Mouse (Mus musculus) heart, adult 2 months (tissue): ENCODE results near the gene Adipor1. TPM values are rescaled to one million over a fixed set of nuclear protein-coding genes. Genes with fewer than 3 reads are reported as not detected.

Source experiments
- DNase-seq, 2 experiments: peaks; one replicate each; pipeline ENCODE4 v3.0.0; 2021
- H3K27ac ChIP-seq: fragments of 200-600 bp; 2 replicates; pipeline ENCODE4 v1.8.1; 2022
- H3K27me3 ChIP-seq: fragments of 200-500 bp; 2 replicates; pipeline ENCODE4 v1.6.1; 2012; ENCODE audit warnings: mild to moderate bottlenecking, low read length, inconsistent platforms, mixed read lengths; ENCODE audit not compliant: control insufficient read depth, insufficient read depth
- H3K36me3 ChIP-seq: fragments of 200-500 bp; 2 replicates; pipeline ENCODE4 v1.6.1; 2012; ENCODE audit warnings: low read length, inconsistent platforms; ENCODE audit not compliant: control insufficient read depth, insufficient read depth
- H3K4me1 ChIP-seq: fragments of 200-500 bp; 2 replicates; pipeline ENCODE4 v1.6.1; 2011; ENCODE audit warnings: low read length; ENCODE audit not compliant: control insufficient read depth, insufficient read depth
- H3K4me3 ChIP-seq: fragments of 200-600 bp; 2 replicates; pipeline ENCODE4 v1.8.1; 2022
- H3K79me2 ChIP-seq: fragments of 200-500 bp; replicated peaks from 2 replicates; pipeline ENCODE4 v1.6.1; 2012; ENCODE audit warnings: mild to moderate bottlenecking, inconsistent platforms, low read length, moderate library complexity, mixed read lengths; ENCODE audit not compliant: control insufficient read depth, insufficient read depth
- H3K9ac ChIP-seq: fragments of 200-500 bp; 2 replicates; pipeline ENCODE4 v1.6.1; 2012; ENCODE audit warnings: low read depth, mild to moderate bottlenecking, control low read depth, inconsistent platforms, low read length, mixed read lengths
- CTCF ChIP-seq: fragments of 200-600 bp; IDR thresholded peaks from 2 replicates; pipeline ENCODE4 v1.8.1; 2022; ENCODE audit warnings: antibody characterized with exemption, mild to moderate bottlenecking, moderate library complexity
- EP300 ChIP-seq: fragments of 200-500 bp; IDR thresholded peaks from 2 replicates; pipeline ENCODE4 v1.6.1; 2011; ENCODE audit warnings: low read depth, low read length, control low read depth; ENCODE audit not compliant: insufficient read depth
- POLR2A ChIP-seq: fragments of 200-500 bp; IDR thresholded peaks from 2 replicates; pipeline ENCODE4 v1.6.1; 2011; ENCODE audit warnings: mild to moderate bottlenecking, low read depth, low read length, control low read depth; ENCODE audit not compliant: insufficient read depth
- WGBS: fragments of 180-500 bp; shearing (Covaris S2); methylation state at CpG from one replicate; pipeline ENCODE4 v1.1.7; 2018; 5-methylcytosine and 5-hydroxymethylcytosine counted together
- intact Hi-C: fragments of 180-260 bp; cut with DNase I; formaldehyde crosslinking; loops from one replicate; pipeline ENCODE4 v1.15.1; 2025
- long read RNA-seq: library from polyadenylated mRNA; stranded (forward); transcript quantifications from one replicate; pipeline ENCODE4 v2.0.0, GENCODE M21; 2021
- polyA plus RNA-seq: library from polyadenylated mRNA; depleted of rRNA; stranded (reverse); fragments of >200 nt; gene quantifications from 2 replicates; pipeline ENCODE4 v1.2.3, GENCODE M21; 2012; rRNA removed
- total RNA-seq, 2 experiments: library from RNA; stranded (reverse); gene quantifications; 2 replicates each; pipeline ENCODE4 v1.2.3; 2021

The Adipor1 gene
- 100 to 1,000 TPM; 140 TPM for total RNA-seq
- 148 and 177 TPM in 2 replicates for polyA plus RNA-seq
- long read RNA-seq, transcript Adipor1-202 (8 exons, 3,446 nt) = minor isoform, 47 of 589 reads
- long read RNA-seq, transcript Adipor1-201 (8 exons, 3,123 nt) = major isoform, 471 of 589 reads
- long read RNA-seq, partial matches to known transcripts = 9 of 589 reads
- long read RNA-seq, other reads (novel, unspliced or antisense) = 62 of 589 reads

GRCm38 (mm10) chr1:134415168-134415831 is at the start of gene Adipor1:
TSS of gene Adipor1 (plus strand) at chr1:134415378.
- peaks cover 27% of the 10 kb centered on the region for H3K36me3 ChIP-seq

DNA sequence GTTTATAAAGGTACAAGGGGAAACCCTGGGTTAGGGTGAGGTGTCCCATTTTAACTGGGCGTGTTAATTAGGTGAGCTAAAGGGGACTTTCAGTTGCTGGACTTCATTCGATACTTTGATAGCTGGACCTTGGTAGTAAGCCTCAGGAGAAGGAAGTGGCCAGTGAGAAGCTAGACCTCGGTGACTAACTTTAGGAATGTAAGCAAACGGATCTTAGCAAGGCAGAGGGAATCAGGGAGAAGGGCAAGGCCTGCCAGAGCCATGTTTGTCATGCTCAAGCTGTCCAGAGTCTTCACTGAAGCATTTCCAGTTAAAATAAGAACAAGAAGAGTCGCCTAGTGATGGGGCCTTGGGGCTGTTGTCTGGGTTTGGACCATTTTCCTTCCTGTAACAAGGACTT is 49.7 kb upstream of the Adipor1 start:
- Histone ChIP-seq H3K79me2 (no peaks in the 10 kb centered on the region; the same call in 1 of the 2 replicates), H3K4me1 (peaks cover 3% of the 10 kb centered on the region; the same call in 1 of the 2 replicates), H3K4me3 (no peak overlapping the region), H3K9ac (no peak overlapping the region), H3K27me3 (no peaks in the 10 kb centered on the region), H3K36me3 (peaks cover 5% of the 10 kb centered on the region), H3K27ac (no peak overlapping the region)
- WGBS = 57% methylated on average over 5 of the region's 5 CpGs
- no peak for DNase-seq
- TF ChIP-seq POLR2A (no peak), EP300 (no peak), CTCF (no peak)
- intact Hi-C loops = loop anchor here (5.0 kb wide), 1 partner anchor 242 kb away; no protein-coding TSS in a partner anchor

More at GRCm38 (mm10) chr1:134415168-134415831, at the start of gene Adipor1:
- no peaks in the 10 kb centered on the region for H3K27me3 ChIP-seq
- WGBS = under 1% methylated on average over 73 of the region's 77 CpGs
- H3K4me3 ChIP-seq = peak within 1 kb of the TSS; percentile 97
- DNase-seq = peak; percentile 97 to 99
- peak within 1 kb of the TSS; percentile 79 for H3K9ac ChIP-seq
- peaks cover 14% of the 10 kb centered on the region for H3K4me1 ChIP-seq
- TF ChIP-seq POLR2A (peak; percentile 90), CTCF (peak; percentile 27; the same call in 1 of the 2 replicates), EP300 (no peak)
- intact Hi-C loops = loop anchor here (2.0 to 5.0 kb wide), 3 partner anchors 33 to 77 kb away; partner anchors contain the start of gene Rabif
- H3K79me2 ChIP-seq = peaks cover 2% of the 10 kb centered on the region
- peak within 1 kb of the TSS; percentile 99 for H3K27ac ChIP-seq

- Histone ChIP-seq H3K27me3 (no peaks in the 10 kb centered on the region), H3K79me2 (no peaks in the 10 kb centered on the region), H3K9ac (no peak overlapping the region), H3K36me3 (no peaks in the 10 kb centered on the region), H3K4me1 (no peaks in the 10 kb centered on the region), H3K4me3 (no peak overlapping the region), H3K27ac (no peak overlapping the region)
- DNase-seq = peak; percentile 42 to 68
- 50% methylated on average over 9 of the region's 9 CpGs for WGBS
- intact Hi-C loops = loop anchor here (2.0 to 5.0 kb wide), 3 partner anchors 46 to 238 kb away; partner anchors contain the start of gene Adipor1
- no peak for TF ChIP-seq EP300
- peak; percentile 85 for TF ChIP-seq CTCF
Measured at GRCm38 (mm10) chr1:134368777-134369337, 46.3 kb upstream of the Adipor1 start.

DNA sequence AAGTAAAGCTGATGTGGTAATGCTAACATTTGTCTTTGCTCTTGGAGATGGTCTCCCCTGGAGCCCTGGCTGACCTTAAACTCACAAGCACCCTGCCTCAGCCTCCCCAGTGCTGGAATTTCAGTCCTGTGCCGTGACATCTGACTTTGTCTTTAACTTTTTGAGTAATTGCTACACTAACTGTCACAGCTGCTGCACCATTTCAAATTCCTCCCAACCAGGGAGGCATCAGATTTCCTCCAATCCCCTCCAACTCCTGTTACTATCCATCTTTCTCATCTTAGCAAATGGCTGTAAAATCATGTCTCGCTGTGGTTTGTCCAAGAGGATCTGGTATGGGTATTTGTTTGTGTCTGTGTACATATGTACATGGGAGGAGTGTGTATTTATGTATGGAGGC is 41.1 kb upstream of the Adipor1 start:
- no peaks in the 10 kb centered on the region for H3K79me2 ChIP-seq
- H3K4me1 ChIP-seq = no peaks in the 10 kb centered on the region
- TF ChIP-seq POLR2A (no peak), EP300 (no peak), CTCF (no peak)
- no peaks in the 10 kb centered on the region for H3K36me3 ChIP-seq
- H3K27me3 ChIP-seq = no peaks in the 10 kb centered on the region
- DNase-seq = no peak
- intact Hi-C loops = no loop called here
- no peak overlapping the region for H3K4me3 ChIP-seq
- WGBS = 67% methylated on average over 2 of the region's 2 CpGs
- no peak overlapping the region for H3K9ac ChIP-seq
- H3K27ac ChIP-seq = no peak overlapping the region

GRCm38 (mm10) chr1:134381051-134381450 is 34.1 kb upstream of the Adipor1 start:
- intact Hi-C loops = loop anchor here (2.0 to 5.0 kb wide), 2 partner anchors 18 to 36 kb away; partner anchors contain the start of gene Adipor1
- DNase-seq = no peak
- no peaks in the 10 kb centered on the region for H3K27me3 ChIP-seq
- no peaks in the 10 kb centered on the region for H3K79me2 ChIP-seq
- 91% methylated on average over 2 of the region's 2 CpGs for WGBS
- no peak overlapping the region for H3K9ac ChIP-seq
- H3K4me3 ChIP-seq = no peak overlapping the region
- peaks cover 11% of the 10 kb centered on the region for H3K4me1 ChIP-seq
- no peaks in the 10 kb centered on the region for H3K36me3 ChIP-seq
- H3K27ac ChIP-seq = peak overlapping the region; percentile 67
- no peak for TF ChIP-seq EP300
- TF ChIP-seq CTCF = no peak
- TF ChIP-seq POLR2A = no peak
